Mouse (Mus musculus) E14TG2a.4 (cell line): Measurements from ENCODE around the gene Shb.

Experiments used
- CTCF ChIP-seq: conservative IDR thresholded peaks from 2 replicates; pipeline ENCODE4 v1.5.1; 2014; ENCODE audit warnings: low read length
- NANOG ChIP-seq: IDR thresholded peaks from 2 replicates; pipeline ENCODE4 v1.6.1; 2014; ENCODE audit warnings: borderline replicate concordance, low read length, mixed read lengths
- POU5F1 ChIP-seq: IDR thresholded peaks from 2 replicates; pipeline ENCODE4 v1.6.1; 2014; ENCODE audit warnings: low read length, borderline replicate concordance

DNA sequence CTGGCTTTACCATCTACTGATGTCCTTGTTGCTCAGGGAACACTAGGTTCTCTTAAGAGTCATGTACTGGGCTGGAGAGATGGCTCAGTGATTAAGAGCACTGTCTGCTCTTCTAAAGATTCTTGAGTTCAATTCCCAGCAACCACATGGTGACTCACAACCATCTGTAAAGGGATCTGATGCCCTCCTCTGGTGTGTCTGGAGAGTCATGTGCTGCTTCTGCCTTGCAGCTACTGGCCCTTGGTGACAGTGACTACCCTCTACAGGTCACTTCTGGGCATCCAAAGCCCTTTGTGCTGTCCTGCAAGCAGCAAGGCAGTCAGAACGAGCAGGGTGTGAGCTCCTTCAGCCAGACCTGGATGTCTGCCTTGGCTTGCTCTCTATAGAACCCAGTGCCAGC lies 90.5 kb downstream of the Shb start:
- TF ChIP-seq CTCF (no peak), NANOG (no peak), POU5F1 (no peak)
